Mouse (Mus musculus) hematopoietic multipotent progenitor cell, adult 10-12 weeks (in vitro differentiated cells): ENCODE measurements around the gene Pex16. TPM values are rescaled to one million over a fixed set of nuclear protein-coding genes. Genes with fewer than 3 reads are reported as not detected.

Source experiments
- polyA plus RNA-seq: library from polyadenylated mRNA; stranded (reverse); fragments of >175 nt; gene quantifications from 2 replicates; pipeline ENCODE4 v1.2.3, GENCODE M21; 2012; ENCODE audit warnings: low replicate concordance

The Pex16 gene
- 28.5 and 34.8 TPM in 2 replicates for polyA plus RNA-seq

DNA sequence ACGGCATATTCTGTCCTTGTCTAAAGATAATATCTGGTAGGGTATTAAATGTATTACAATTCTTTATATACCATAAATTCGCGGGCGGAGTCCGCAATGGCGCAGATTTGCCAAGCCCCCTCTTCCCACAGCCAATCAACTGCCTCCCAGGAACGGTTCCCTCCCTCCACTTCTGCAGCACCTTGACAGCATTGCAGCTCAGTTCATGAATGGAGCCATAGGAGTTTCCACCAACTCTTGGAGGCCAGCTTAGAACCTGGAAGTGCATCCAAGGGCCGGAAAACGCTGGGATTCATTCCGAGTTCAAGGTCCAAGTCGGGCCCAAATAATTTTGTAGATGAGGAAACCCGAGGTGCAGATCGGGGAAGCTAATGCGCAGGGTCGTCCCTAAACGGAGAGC lies at the start of gene Pex16, which contains the start of gene Large2:
TSS of gene Pex16 (plus strand) at position 163 of the 400 bp plus-strand sequence.
TSS of gene Large2 (minus strand) at position 356 of the 400 bp plus-strand sequence.

GRCm38 (mm10) chr2:92381901-92382588 lies 7.6 kb downstream of the Pex16 start, which contains the start of gene 1700029I15Rik:
Gene 1700029I15Rik, plus strand, starts transcription at chr2:92382538.

DNA sequence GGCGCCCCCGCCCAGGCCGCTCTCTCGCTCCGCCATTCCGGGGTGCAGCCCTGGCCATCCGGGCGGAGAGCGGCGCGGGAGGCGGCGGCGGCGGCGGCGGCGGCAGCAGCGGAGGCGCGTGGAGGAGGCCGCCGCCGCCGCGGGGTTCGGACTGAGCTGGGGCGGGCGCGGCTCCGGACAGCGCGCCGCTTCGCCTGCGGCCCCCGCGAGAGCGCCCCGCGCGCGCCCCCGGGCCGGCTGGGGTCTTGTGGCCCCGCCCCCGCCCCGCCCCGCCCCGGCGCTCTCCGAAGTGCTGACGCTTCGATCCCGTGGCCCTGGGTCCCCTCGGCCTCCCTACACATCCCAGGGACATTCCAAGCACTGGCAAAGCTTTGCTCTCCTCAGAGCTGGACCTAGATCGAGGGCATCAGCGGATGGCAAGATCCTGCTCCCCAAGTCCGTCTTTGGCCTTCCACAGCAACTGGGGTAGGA lies 26.6 kb downstream of the Pex16 start, which contains the start of gene Mapk8ip1:
TSS of gene Mapk8ip1 (minus strand) at position 173 of the 471 bp plus-strand sequence.

Other genes starting within 250 kb of the Pex16 start
- gene Large2, start 193 bp downstream of the Pex16 start, polyA plus RNA-seq: 0.36 and 0.64 TPM in 2 replicates
- 4.6 and 8.0 TPM in 2 replicates for gene 1700029I15Rik, start 7.9 kb downstream of the Pex16 start, polyA plus RNA-seq
- gene Mapk8ip1, start 26.6 kb downstream of the Pex16 start, polyA plus RNA-seq: 0.83 and 2.0 TPM in 2 replicates
- 6.8 and 9.3 TPM in 2 replicates for gene Cry2, start 59.4 kb downstream of the Pex16 start, polyA plus RNA-seq
- gene Slc35c1, start 85.9 kb downstream of the Pex16 start, polyA plus RNA-seq: 36.4 and 39.7 TPM in 2 replicates
- gene Chst1, start 225.0 kb downstream of the Pex16 start, polyA plus RNA-seq: 9.0 and 10.2 TPM in 2 replicates